Mouse (Mus musculus) lung, embryonic 15.5 days (tissue): ENCODE results near the gene Mrpl47. TPM values are rescaled to one million over a fixed set of nuclear protein-coding genes. Genes with fewer than 3 reads are reported as not detected.
"Not testable (repeated sequence)": the region's sequence is repeated elsewhere in the genome, so short reads cannot be mapped to it uniquely, and the experiment has no call there.

Source experiments
- ATAC-seq: fragments of 200-750 bp; cut with Nextera tagmentation; 2 replicates; pipeline ENCODE4 v1.8.0; 2017; ENCODE audit warnings: moderate number of reproducible peaks, borderline replicate concordance; ENCODE audit not compliant: low FRiP score, low TSS enrichment; ENCODE audit errors: extremely low read depth
- H3K27ac ChIP-seq: fragments of 300-500 bp; sonication (generic); 2 replicates; pipeline ENCODE4 v1.5.1; 2015; ENCODE audit warnings: moderate library complexity, mild to moderate bottlenecking, inconsistent platforms
- H3K27me3 ChIP-seq: fragments of 300-500 bp; sonication (generic); 2 replicates; pipeline ENCODE4 v1.6.1; 2015; ENCODE audit warnings: inconsistent platforms
- H3K36me3 ChIP-seq: fragments of 300-500 bp; sonication (generic); 2 replicates; pipeline ENCODE4 v1.6.1; 2015; ENCODE audit warnings: inconsistent platforms
- H3K4me1 ChIP-seq: fragments of 300-500 bp; sonication (generic); 2 replicates; pipeline ENCODE4 v1.6.1; 2015; ENCODE audit warnings: inconsistent platforms
- H3K4me2 ChIP-seq: fragments of 300-500 bp; sonication (generic); 2 replicates; pipeline ENCODE4 v1.6.1; 2015; ENCODE audit warnings: inconsistent platforms, mild to moderate bottlenecking, moderate library complexity
- H3K4me3 ChIP-seq: fragments of 300-500 bp; sonication (generic); 2 replicates; pipeline ENCODE4 v1.5.1; 2015; ENCODE audit warnings: mild to moderate bottlenecking, inconsistent platforms
- H3K9ac ChIP-seq: fragments of 300-500 bp; sonication (generic); 2 replicates; pipeline ENCODE4 v1.6.1; 2015; ENCODE audit warnings: inconsistent platforms
- H3K9me3 ChIP-seq: fragments of 300-500 bp; sonication (generic); 2 replicates; pipeline ENCODE4 v1.6.1; 2016; ENCODE audit warnings: inconsistent platforms
- WGBS: fragments of 180-500 bp; shearing (Covaris S2); methylation state at CpG from one replicate; pipeline ENCODE4 v1.1.7; 2015; 5-methylcytosine and 5-hydroxymethylcytosine counted together
- polyA plus RNA-seq: library from polyadenylated mRNA; unstranded; fragments of >200 nt; fragmentation: Nextera tagmentation; extraction: Ambion mirVana; gene quantifications from 2 replicates; pipeline ENCODE4 v1.2.1, GENCODE M21; 2015

Gene Mrpl47
- polyA plus RNA-seq = 30.7 and 32.5 TPM in 2 replicates

- H3K4me3 ChIP-seq = peak within 1 kb of the TSS; percentile 93
- H3K9ac ChIP-seq = peak within 1 kb of the TSS; percentile 74
- WGBS = under 1% methylated on average over 31 of the region's 31 CpGs
- ATAC-seq = peak; percentile 44
- H3K36me3 ChIP-seq = peaks cover 9% of the 10 kb centered on the region; the same call in 1 of the 2 replicates
- H3K27me3 ChIP-seq = no peaks in the 10 kb centered on the region
- no peaks in the 10 kb centered on the region for H3K9me3 ChIP-seq
- H3K27ac ChIP-seq = peak within 1 kb of the TSS; percentile 73
- H3K4me1 ChIP-seq = peaks cover 20% of the 10 kb centered on the region
- peak within 1 kb of the TSS; percentile 69 for H3K4me2 ChIP-seq
These were observed at the start of gene Mrpl47 for GRCm38 (mm10) chr3:32737172-32737655. TSS of gene Mrpl47 (minus strand) at chr3:32737605.

- Histone ChIP-seq H3K4me1 (no peaks in the 10 kb centered on the region), H3K9ac (no peak overlapping the region), H3K36me3 (no peaks in the 10 kb centered on the region), H3K4me2 (no peak overlapping the region), H3K4me3 (no peak overlapping the region), H3K27ac (no peak overlapping the region), H3K27me3 (no peaks in the 10 kb centered on the region), H3K9me3 (no peaks in the 10 kb centered on the region)
- 68% methylated on average over 2 of the region's 2 CpGs for WGBS
- ATAC-seq = no peak
These were observed 33.4 kb upstream of the Mrpl47 start for GRCm38 (mm10) chr3:32770781-32771180.

DNA sequence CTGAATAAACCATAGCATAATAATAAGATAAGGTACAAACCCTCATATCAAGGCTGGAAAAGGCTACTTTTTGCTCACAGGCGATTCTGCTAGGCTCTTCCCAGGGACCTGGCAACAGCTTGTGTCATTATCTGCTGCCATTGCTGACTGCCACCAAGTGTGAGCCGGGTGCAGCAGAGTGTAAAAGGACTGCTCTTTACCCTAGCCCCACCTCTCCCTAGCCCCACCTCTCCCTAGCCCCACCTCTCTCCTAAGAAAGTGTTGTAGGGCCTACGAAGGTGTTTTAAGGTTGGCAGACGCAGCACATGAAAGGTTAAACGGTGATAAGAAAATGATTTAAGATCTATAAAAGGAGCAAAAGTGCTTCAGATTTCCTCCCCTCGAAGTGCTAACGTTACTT lies 26.5 kb upstream of the Mrpl47 start:
- H3K27ac ChIP-seq = no peak overlapping the region
- WGBS = 38% methylated on average over 7 of the region's 7 CpGs
- no peaks in the 10 kb centered on the region for H3K9me3 ChIP-seq
- H3K4me3 ChIP-seq = no peak overlapping the region
- H3K36me3 ChIP-seq = no peaks in the 10 kb centered on the region
- no peaks in the 10 kb centered on the region for H3K4me1 ChIP-seq
- no peak overlapping the region for H3K9ac ChIP-seq
- ATAC-seq = no peak
- H3K4me2 ChIP-seq = no peak overlapping the region
- H3K27me3 ChIP-seq = no peaks in the 10 kb centered on the region

DNA sequence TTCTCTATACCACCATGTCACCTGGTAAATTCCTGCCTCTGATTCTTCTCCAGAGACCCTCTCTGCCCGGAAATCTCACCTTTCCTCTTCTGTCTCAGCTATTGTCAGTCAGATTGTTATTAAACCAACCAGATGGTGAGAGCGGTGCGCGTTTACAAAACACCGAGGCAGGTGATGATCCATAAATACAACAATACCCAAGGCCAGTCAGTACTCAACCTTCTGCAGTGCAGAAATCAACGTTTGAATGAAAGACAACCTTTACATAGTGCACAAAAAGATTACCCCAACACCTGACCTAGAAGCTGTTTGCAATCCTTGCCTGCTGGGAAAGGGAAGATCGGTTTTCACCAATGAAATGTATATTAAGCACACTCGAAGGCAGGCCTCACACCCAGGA lies 25.6 kb upstream of the Mrpl47 start:
- 57% methylated on average over 8 of the region's 8 CpGs for WGBS
- Histone ChIP-seq H3K4me3 (no peak overlapping the region), H3K9ac (no peak overlapping the region), H3K4me1 (no peaks in the 10 kb centered on the region), H3K27me3 (no peaks in the 10 kb centered on the region), H3K4me2 (no peak overlapping the region), H3K36me3 (no peaks in the 10 kb centered on the region), H3K9me3 (no peaks in the 10 kb centered on the region), H3K27ac (no peak overlapping the region)
- no peak for ATAC-seq

- H3K4me1 ChIP-seq = no peaks in the 10 kb centered on the region
- no peak overlapping the region for H3K4me2 ChIP-seq
- peaks cover 3% of the 10 kb centered on the region; the same call in 1 of the 2 replicates for H3K36me3 ChIP-seq
- H3K4me3 ChIP-seq = no peak overlapping the region
- H3K27me3 ChIP-seq = no peaks in the 10 kb centered on the region
- H3K27ac ChIP-seq = no peak overlapping the region
- H3K9me3 ChIP-seq = no peaks in the 10 kb centered on the region
- no peak for ATAC-seq
- H3K9ac ChIP-seq = no peak overlapping the region
- WGBS = 76% methylated on average over 5 of the region's 5 CpGs
These were observed 21.8 kb upstream of the Mrpl47 start for GRCm38 (mm10) chr3:32759212-32759611.

DNA sequence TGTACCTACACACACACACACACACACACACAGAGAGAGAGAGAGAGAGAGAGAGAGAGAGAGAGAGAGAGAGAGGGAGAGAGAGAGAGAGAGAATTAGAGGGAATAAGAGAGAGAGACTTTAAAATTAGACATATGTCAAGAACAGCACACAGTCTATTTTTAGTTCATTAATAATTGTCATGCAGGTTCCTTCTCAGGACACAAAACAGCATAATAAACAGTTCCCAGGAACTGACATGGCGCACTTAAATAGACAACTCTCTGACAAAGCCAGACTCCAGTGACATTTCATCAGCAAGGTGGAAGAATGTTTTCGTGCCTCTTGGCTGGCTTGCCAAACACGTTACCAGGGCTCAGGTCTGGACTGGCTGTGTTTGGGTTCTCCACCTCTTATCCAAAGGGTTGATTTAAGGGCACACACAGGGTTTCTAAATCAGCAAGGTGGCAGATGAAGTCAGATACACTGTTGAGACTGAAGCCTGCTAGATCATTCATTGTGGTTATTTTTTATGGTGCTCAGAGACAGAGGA lies 17.0 kb upstream of the Mrpl47 start:
- H3K4me1 ChIP-seq = no peaks in the 10 kb centered on the region
- WGBS = 89% methylated on average over 3 of the region's 3 CpGs
- H3K9me3 ChIP-seq = no peaks in the 10 kb centered on the region
- no peaks in the 10 kb centered on the region for H3K27me3 ChIP-seq
- H3K9ac ChIP-seq = no peak overlapping the region
- no peak for ATAC-seq
- no peak overlapping the region for H3K4me2 ChIP-seq
- peaks cover 43% of the 10 kb centered on the region for H3K36me3 ChIP-seq
- H3K4me3 ChIP-seq = no peak overlapping the region
- H3K27ac ChIP-seq = no peak overlapping the region

DNA sequence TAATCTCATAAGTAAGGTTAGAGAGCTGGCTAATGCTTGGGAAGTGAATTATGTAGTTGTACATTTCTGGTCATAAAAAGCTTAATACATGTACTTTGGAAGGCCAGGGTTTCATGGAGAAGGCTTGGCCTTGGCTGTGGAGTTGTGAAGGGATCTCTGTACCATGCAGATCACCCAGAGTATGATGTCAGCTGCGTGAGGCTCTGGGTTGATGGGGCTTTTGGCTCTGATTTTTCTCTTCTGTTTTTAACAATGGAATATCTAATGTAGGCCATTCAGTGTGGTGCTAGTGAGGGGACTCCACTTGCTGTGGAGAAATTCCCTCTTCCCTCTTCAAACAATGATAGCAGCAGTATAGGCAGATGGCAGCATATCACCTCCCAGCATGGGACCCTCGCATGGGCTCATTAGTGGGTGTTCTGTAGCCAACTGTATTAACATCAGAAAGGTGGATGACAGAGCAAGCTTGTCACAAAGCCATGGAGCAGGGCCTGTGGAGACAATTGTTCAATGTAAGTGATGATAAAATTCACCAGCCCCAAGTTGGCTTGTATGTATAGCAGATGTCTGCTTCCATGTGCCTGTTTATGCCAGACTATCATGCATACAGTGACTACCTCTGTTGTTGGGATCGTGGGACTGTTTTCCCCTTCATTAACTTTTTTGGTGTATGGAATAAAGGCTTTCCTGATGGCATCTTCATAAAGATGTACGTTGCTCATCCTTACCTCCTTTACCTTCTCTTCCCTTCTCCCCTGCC lies 12.6 kb upstream of the Mrpl47 start:
- Histone ChIP-seq H3K4me3 (no peak overlapping the region), H3K4me2 (no peak overlapping the region), H3K9me3 (no peaks in the 10 kb centered on the region), H3K36me3 (peaks cover 71% of the 10 kb centered on the region), H3K27me3 (no peaks in the 10 kb centered on the region), H3K4me1 (no peaks in the 10 kb centered on the region), H3K27ac (no peak overlapping the region), H3K9ac (no peak overlapping the region)
- WGBS = 93% methylated on average over 4 of the region's 4 CpGs
- no peak for ATAC-seq

DNA sequence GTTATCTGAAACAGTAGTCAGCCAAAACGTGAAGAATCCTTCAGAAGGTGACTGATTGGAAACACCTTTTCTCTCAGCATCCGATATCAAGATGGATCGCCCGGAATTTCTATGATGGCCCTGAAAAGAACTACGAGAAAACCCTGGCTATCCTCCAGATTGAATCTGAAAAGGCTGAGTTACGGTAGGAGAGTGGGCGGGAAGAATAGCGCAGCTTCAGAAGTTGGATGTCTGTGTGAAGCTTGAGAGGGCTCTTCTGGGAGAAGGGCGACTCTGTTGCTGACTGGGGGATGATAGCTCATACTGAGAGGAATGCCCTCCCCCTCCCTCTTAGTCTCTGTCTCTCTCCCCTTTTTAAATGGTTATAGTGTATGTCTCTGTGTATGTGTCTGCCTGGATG lies 11.0 kb upstream of the Mrpl47 start:
- Histone ChIP-seq H3K4me1 (no peaks in the 10 kb centered on the region), H3K9ac (no peak overlapping the region), H3K27ac (no peak overlapping the region), H3K27me3 (no peaks in the 10 kb centered on the region), H3K4me2 (no peak overlapping the region), H3K4me3 (no peak overlapping the region), H3K9me3 (no peaks in the 10 kb centered on the region), H3K36me3 (peaks cover 62% of the 10 kb centered on the region)
- WGBS = 89% methylated on average over 9 of the region's 9 CpGs
- ATAC-seq = no peak

DNA sequence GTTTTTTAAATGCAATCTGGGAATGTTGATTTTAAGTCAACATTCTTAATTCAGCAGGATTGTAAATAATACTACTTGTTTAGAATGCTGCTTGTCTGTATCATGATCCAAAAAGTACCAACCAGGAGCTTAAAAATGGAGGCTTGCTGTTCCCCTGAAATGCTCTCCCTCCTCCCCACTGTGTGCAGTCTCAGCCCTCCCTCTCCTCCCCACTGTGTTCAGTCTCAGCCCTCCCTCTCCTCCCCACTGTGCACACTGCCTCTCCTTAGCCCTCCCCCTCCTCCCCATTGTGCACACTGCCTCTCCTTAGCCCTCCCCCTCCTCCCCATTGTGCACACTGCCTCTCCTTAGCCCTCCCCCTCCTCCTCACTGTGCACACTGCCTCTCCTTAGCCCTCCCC lies 8.0 kb upstream of the Mrpl47 start:
- H3K9ac ChIP-seq, ATAC-seq, H3K9me3 ChIP-seq, H3K27ac ChIP-seq, H3K4me1 ChIP-seq, H3K4me3 ChIP-seq, H3K27me3 ChIP-seq, H3K4me2 ChIP-seq: not testable (repeated sequence)
- peaks cover 41% of the 10 kb centered on the region for H3K36me3 ChIP-seq

DNA sequence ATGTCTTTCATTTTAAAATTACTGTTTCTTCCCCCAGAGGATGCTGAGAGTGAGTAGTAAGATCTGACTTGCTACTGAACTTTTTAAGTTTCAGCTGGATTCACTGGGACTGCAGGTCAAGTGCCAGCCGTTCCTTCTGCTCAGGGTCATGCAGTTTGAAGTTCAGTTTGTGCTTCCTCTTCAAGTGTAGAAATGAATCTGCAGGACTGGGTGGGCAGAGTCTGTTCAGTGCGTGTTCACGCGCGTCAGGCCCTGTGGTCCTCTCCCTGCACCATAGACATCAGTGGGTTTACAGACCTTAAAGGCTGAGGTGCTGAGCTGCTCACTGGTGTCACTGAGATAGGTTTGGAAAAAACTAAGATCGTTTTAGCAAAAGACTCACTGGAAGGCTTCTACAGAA lies 7.6 kb upstream of the Mrpl47 start:
- Histone ChIP-seq H3K27me3 (no peaks in the 10 kb centered on the region), H3K9ac (no peak overlapping the region), H3K9me3 (no peaks in the 10 kb centered on the region), H3K36me3 (peaks cover 37% of the 10 kb centered on the region), H3K4me2 (no peak overlapping the region), H3K27ac (no peak overlapping the region), H3K4me1 (no peaks in the 10 kb centered on the region), H3K4me3 (no peak overlapping the region)
- WGBS = 87% methylated on average over 6 of the region's 6 CpGs
- no peak for ATAC-seq

DNA sequence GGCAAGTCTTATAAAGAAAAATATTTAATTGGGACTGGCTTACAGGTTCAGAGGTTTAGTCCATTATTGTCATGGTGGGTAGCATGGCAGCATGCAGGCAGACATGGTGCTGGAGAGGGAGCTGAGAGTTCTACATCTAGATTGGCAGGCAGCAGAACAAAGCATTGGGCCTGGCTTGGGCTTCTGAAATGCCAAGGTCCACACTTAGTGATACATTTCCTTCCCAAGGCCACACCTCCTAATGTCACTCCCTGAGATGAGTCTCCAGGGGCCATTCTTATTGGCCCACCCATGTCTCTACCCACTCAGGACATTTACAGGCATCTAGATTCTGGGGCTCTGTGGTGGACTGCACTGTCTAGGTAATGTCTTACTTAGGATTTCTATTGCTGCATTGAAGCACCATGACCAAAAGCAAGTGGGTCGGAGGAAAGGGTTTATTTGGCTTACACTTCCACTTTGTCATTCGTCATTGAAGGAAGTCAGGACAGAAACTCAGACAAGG lies 4.9 kb upstream of the Mrpl47 start:
- no peak overlapping the region for H3K9ac ChIP-seq
- WGBS = 58% methylated on average over 2 of the region's 2 CpGs
- no peak overlapping the region for H3K4me2 ChIP-seq
- no peak overlapping the region for H3K4me3 ChIP-seq
- no peak for ATAC-seq
- H3K36me3 ChIP-seq = peaks cover 17% of the 10 kb centered on the region
- no peak overlapping the region for H3K27ac ChIP-seq
- H3K9me3 ChIP-seq = no peaks in the 10 kb centered on the region
- H3K4me1 ChIP-seq = peaks cover 11% of the 10 kb centered on the region; the same call in 1 of the 2 replicates
- no peaks in the 10 kb centered on the region for H3K27me3 ChIP-seq

DNA sequence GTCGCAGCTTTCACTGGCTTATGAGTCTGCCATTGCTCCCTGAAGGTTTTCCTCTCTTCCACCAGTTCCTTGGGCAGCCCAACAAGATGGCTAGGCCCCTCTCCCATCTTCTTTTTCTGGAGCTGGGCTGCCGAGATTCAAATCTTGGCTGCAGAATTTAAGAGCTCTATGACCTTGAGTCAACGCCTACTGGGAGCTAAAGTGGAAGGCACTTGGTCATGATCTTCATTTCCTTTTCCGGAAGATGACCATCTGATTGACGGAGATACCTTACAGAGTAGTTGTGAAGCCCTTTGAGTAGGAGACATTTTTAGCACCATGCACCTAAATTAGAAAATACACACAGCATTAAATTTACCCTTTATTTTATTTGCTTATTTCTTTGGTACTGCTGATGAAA lies 1.1 kb upstream of the Mrpl47 start:
- H3K9me3 ChIP-seq = no peaks in the 10 kb centered on the region
- H3K9ac ChIP-seq = no peak overlapping the region
- no peak for ATAC-seq
- H3K4me3 ChIP-seq = no peak overlapping the region
- WGBS = 86% methylated on average over 5 of the region's 5 CpGs
- peaks cover 7% of the 10 kb centered on the region; the same call in 1 of the 2 replicates for H3K36me3 ChIP-seq
- no peak overlapping the region for H3K27ac ChIP-seq
- peaks cover 20% of the 10 kb centered on the region for H3K4me1 ChIP-seq
- H3K4me2 ChIP-seq = no peak overlapping the region
- no peaks in the 10 kb centered on the region for H3K27me3 ChIP-seq
